Mouse (Mus musculus) heart, postnatal 4 days (tissue): ENCODE measurements around the gene F8. TPM values are rescaled to one million over a fixed set of nuclear protein-coding genes. Genes with fewer than 3 reads are reported as not detected.
A peak's percentile ranks its signal among the peaks of the same experiment; 100 is the strongest.
"Not testable (repeated sequence)": the region's sequence is repeated elsewhere in the genome, so short reads cannot be mapped to it uniquely, and the experiment has no call there.

ENCODE experiments used
- DNase-seq: peaks from one replicate; pipeline ENCODE4 v3.0.0; 2021
- total RNA-seq, 2 experiments: library from RNA; stranded (reverse); gene quantifications; 2 replicates each; pipeline ENCODE4 v1.2.3; 2021

F8 gene
- total RNA-seq: 1 to 10 TPM; 1.9 to 2.9 TPM

- DNase-seq: peak; percentile 64
Measured at GRCm38 (mm10) chrX:75382195-75382771, at the start of gene F8, which contains the start of gene Fundc2. TSS of gene F8 (minus strand) at chrX:75382615. TSS of gene Fundc2 (plus strand) at chrX:75382399.

- DNase-seq: peak; percentile 88
Measured at GRCm38 (mm10) chrX:75415936-75416785, 33.7 kb upstream of the F8 start, which contains the start of the genes Cmc4, Mtcp1 and Brcc3. TSS of gene Cmc4 (minus strand) at chrX:75416584. TSS of gene Mtcp1 (minus strand) at chrX:75416588. TSS of gene Brcc3 (plus strand) at chrX:75416628.

- DNase-seq: no peak
Measured at GRCm38 (mm10) chrX:75409711-75410110, 27.3 kb upstream of the F8 start.

- DNase-seq: no peak
Measured at GRCm38 (mm10) chrX:75403350-75403749, 20.9 kb upstream of the F8 start.

- DNase-seq: no peak
Measured at GRCm38 (mm10) chrX:75402668-75403067, 20.3 kb upstream of the F8 start.

- no peak for DNase-seq
Measured at GRCm38 (mm10) chrX:75399471-75399870, 17.1 kb upstream of the F8 start.

GRCm38 (mm10) chrX:75381699-75382098 is 716 bp downstream of the F8 start:
- no peak for DNase-seq

- DNase-seq: no peak
Measured at GRCm38 (mm10) chrX:75381176-75381575, 1.2 kb downstream of the F8 start.

- no peak for DNase-seq
Measured at GRCm38 (mm10) chrX:75376815-75377214, 5.6 kb downstream of the F8 start.

- no peak for DNase-seq
Measured at GRCm38 (mm10) chrX:75372666-75373425, 9.6 kb downstream of the F8 start.

- DNase-seq: peak; percentile 11
Measured at GRCm38 (mm10) chrX:75370197-75370596, 12.2 kb downstream of the F8 start.

GRCm38 (mm10) chrX:75323556-75323955 is 58.9 kb downstream of the F8 start:
- DNase-seq: no peak

GRCm38 (mm10) chrX:75271676-75272075 is 110.7 kb downstream of the F8 start:
- DNase-seq: peak; percentile 6

- not testable (repeated sequence) for DNase-seq
Measured at GRCm38 (mm10) chrX:75233603-75234376, 148.6 kb downstream of the F8 start.

- no peak for DNase-seq
Measured at GRCm38 (mm10) chrX:75231456-75231855, 151.0 kb downstream of the F8 start.

- DNase-seq: no peak
Measured at GRCm38 (mm10) chrX:75163670-75164069, 218.7 kb downstream of the F8 start, which contains the start of gene Smim9. TSS of gene Smim9 (minus strand) at chrX:75163770.

GRCm38 (mm10) chrX:75155576-75156243 is 226.7 kb downstream of the F8 start:
- peak; percentile 42 for DNase-seq

- no peak for DNase-seq
Measured at GRCm38 (mm10) chrX:75152249-75152648, 230.2 kb downstream of the F8 start.

GRCm38 (mm10) chrX:75150304-75150703 is 232.1 kb downstream of the F8 start:
- DNase-seq: no peak

GRCm38 (mm10) chrX:75148414-75148813 is 234.0 kb downstream of the F8 start:
- DNase-seq: no peak

- DNase-seq: peak; percentile 17
Measured at GRCm38 (mm10) chrX:75143124-75143555, 239.3 kb downstream of the F8 start.
